Mouse (Mus musculus) induced T-regulatory cell, adult 2 months (primary cell): ENCODE measurements around the gene Usp2.
"Not testable (repeated sequence)": the region's sequence is repeated elsewhere in the genome, so short reads cannot be mapped to it uniquely, and the experiment has no call there.

Experiments
- DNase-seq: peaks from one replicate; pipeline ENCODE4 v3.0.0-alpha.2; 2012; ENCODE audit warnings: low read depth

The Usp2 gene

GRCm38 (mm10) chr9:44093612-44094503, 27.0 kb downstream of the Usp2 start:
- DNase-seq: peak; percentile 74

- DNase-seq: no peak
Measured at GRCm38 (mm10) chr9:44094737-44095136, 27.9 kb downstream of the Usp2 start.

- DNase-seq: no peak
Measured at GRCm38 (mm10) chr9:44095781-44096180, 29.0 kb downstream of the Usp2 start.

GRCm38 (mm10) chr9:44096536-44096935, 29.7 kb downstream of the Usp2 start:
- no peak for DNase-seq

GRCm38 (mm10) chr9:44101490-44101889, 34.7 kb downstream of the Usp2 start, which contains the start of gene Mfrp:
Mfrp (plus strand) TSS chr9:44101729.
- no peak for DNase-seq

- no peak for DNase-seq
Measured at GRCm38 (mm10) chr9:44104881-44105280, 38.1 kb downstream of the Usp2 start.

GRCm38 (mm10) chr9:44105781-44106180, 39.0 kb downstream of the Usp2 start:
- no peak for DNase-seq

- DNase-seq: no peak
Measured at GRCm38 (mm10) chr9:44106182-44106581, 39.4 kb downstream of the Usp2 start.

GRCm38 (mm10) chr9:44106596-44106995, 39.8 kb downstream of the Usp2 start:
- no peak for DNase-seq

- no peak for DNase-seq
Measured at GRCm38 (mm10) chr9:44107110-44107509, 40.3 kb downstream of the Usp2 start, which contains the start of gene C1qtnf5. C1qtnf5 (plus strand) TSS chr9:44107245.

GRCm38 (mm10) chr9:44107557-44108179, 40.8 kb downstream of the Usp2 start:
- DNase-seq: peak; percentile 15

- DNase-seq: no peak
Measured at GRCm38 (mm10) chr9:44108269-44109055, 41.6 kb downstream of the Usp2 start.

- DNase-seq: peak; percentile 89
Measured at GRCm38 (mm10) chr9:44109360-44110095, 42.7 kb downstream of the Usp2 start.

- not testable (repeated sequence) for DNase-seq
Measured at GRCm38 (mm10) chr9:44111909-44112308, 45.1 kb downstream of the Usp2 start.

- peak; percentile 99 for DNase-seq
Measured at GRCm38 (mm10) chr9:44113105-44113789, 46.4 kb downstream of the Usp2 start, which contains the start of the genes Gm49380 and Rnf26. Gm49380 (minus strand) TSS chr9:44113500. Rnf26 (minus strand) TSS chr9:44113517.

- no peak for DNase-seq
Measured at GRCm38 (mm10) chr9:44114453-44114852, 47.6 kb downstream of the Usp2 start.

- DNase-seq: peak; percentile 65
Measured at GRCm38 (mm10) chr9:44115599-44115998, 48.8 kb downstream of the Usp2 start.

- DNase-seq: peak; percentile 50
Measured at GRCm38 (mm10) chr9:44116182-44116581, 49.4 kb downstream of the Usp2 start.

GRCm38 (mm10) chr9:44119011-44119410, 52.2 kb downstream of the Usp2 start:
- peak; percentile 79 for DNase-seq

GRCm38 (mm10) chr9:44119948-44120465, 53.2 kb downstream of the Usp2 start:
- DNase-seq: no peak

- peak; percentile 67 for DNase-seq
Measured at GRCm38 (mm10) chr9:44124317-44124716, 57.5 kb downstream of the Usp2 start.
